Mouse (Mus musculus) small intestine, adult 2 months (tissue): ENCODE data around the gene Vti1a. TPM values are rescaled to one million over a fixed set of nuclear protein-coding genes. Genes with fewer than 3 reads are reported as not detected.

Experiments
- H3K27ac ChIP-seq: fragments of 200-500 bp; 2 replicates; pipeline ENCODE4 v1.5.1; 2012; ENCODE audit warnings: low read depth, low read length, control low read depth, inconsistent platforms; ENCODE audit not compliant: insufficient read depth
- H3K27me3 ChIP-seq: fragments of 200-500 bp; 2 replicates; pipeline ENCODE4 v1.6.1; 2012; ENCODE audit warnings: mild to moderate bottlenecking, moderate library complexity, low read length, inconsistent platforms; ENCODE audit not compliant: control insufficient read depth, insufficient read depth
- H3K36me3 ChIP-seq: fragments of 200-500 bp; 2 replicates; pipeline ENCODE4 v1.6.1; 2012; ENCODE audit warnings: mild to moderate bottlenecking, low read length, control low read depth, inconsistent platforms; ENCODE audit not compliant: control insufficient read depth, insufficient read depth
- H3K4me1 ChIP-seq: fragments of 200-500 bp; 2 replicates; pipeline ENCODE4 v1.6.1; 2012; ENCODE audit warnings: low read length, inconsistent platforms, mixed read lengths; ENCODE audit not compliant: control insufficient read depth, insufficient read depth, insufficient read length
- H3K4me3 ChIP-seq: fragments of 200-500 bp; 2 replicates; pipeline ENCODE4 v1.5.1; 2012; ENCODE audit warnings: low read depth, mild to moderate bottlenecking, control low read depth, inconsistent platforms, low read length, moderate library complexity
- CTCF ChIP-seq: fragments of 200-500 bp; IDR thresholded peaks from 2 replicates; pipeline ENCODE4 v1.5.1; 2012; ENCODE audit warnings: low read depth, mild to moderate bottlenecking, control low read depth, inconsistent platforms, low read length, moderate library complexity, mixed read lengths; ENCODE audit not compliant: insufficient replicate concordance, insufficient read length; ENCODE audit errors: extremely low read depth
- POLR2A ChIP-seq: fragments of 200-500 bp; IDR thresholded peaks from 2 replicates; pipeline ENCODE4 v1.6.1; 2012; ENCODE audit warnings: low read depth, mild to moderate bottlenecking, control low read depth, inconsistent platforms, low read length, moderate library complexity
- WGBS: fragments of 180-500 bp; shearing (Covaris S2); methylation state at CpG from one replicate; pipeline ENCODE4 v1.1.7; 2018; 5-methylcytosine and 5-hydroxymethylcytosine counted together
- polyA plus RNA-seq: library from polyadenylated mRNA; depleted of rRNA; stranded (reverse); fragments of >200 nt; gene quantifications from 2 replicates; pipeline ENCODE4 v1.2.3, GENCODE M21; 2012

Vti1a gene
- polyA plus RNA-seq, 1 experiment, result 8.1 TPM

- 92% methylated on average over 11 of the region's 11 CpGs for WGBS
- no peak for TF ChIP-seq POLR2A
- TF ChIP-seq CTCF, result no peak
- Histone ChIP-seq H3K36me3 (no peaks in the 10 kb centered on the region), H3K4me3 (no peak overlapping the region), H3K27me3 (no peaks in the 10 kb centered on the region), H3K27ac (no peak overlapping the region), H3K4me1 (no peaks in the 10 kb centered on the region)
These were observed 326.3 kb downstream of the Vti1a start for GRCm38 (mm10) chr19:55642361-55642760.

GRCm38 (mm10) chr19:55643288-55643901 is 327.3 kb downstream of the Vti1a start:
- TF ChIP-seq CTCF (no peak), POLR2A (no peak)
- H3K4me3 ChIP-seq, result peak overlapping the region; percentile 56
- WGBS, result 3% methylated on average over 14 of the region's 14 CpGs
- H3K27me3 ChIP-seq, result no peaks in the 10 kb centered on the region
- peak overlapping the region; percentile 4 for H3K27ac ChIP-seq
- H3K36me3 ChIP-seq, result no peaks in the 10 kb centered on the region
- no peaks in the 10 kb centered on the region for H3K4me1 ChIP-seq

GRCm38 (mm10) chr19:55643931-55644330 is 327.8 kb downstream of the Vti1a start:
- no peak for TF ChIP-seq POLR2A
- Histone ChIP-seq H3K4me1 (no peaks in the 10 kb centered on the region), H3K4me3 (peak overlapping the region; percentile 56), H3K36me3 (no peaks in the 10 kb centered on the region), H3K27ac (no peak overlapping the region), H3K27me3 (no peaks in the 10 kb centered on the region)
- WGBS, result 72% methylated on average over 13 of the region's 13 CpGs

GRCm38 (mm10) chr19:55649363-55649762 is 333.3 kb downstream of the Vti1a start:
- WGBS, result 84% methylated on average over 10 of the region's 10 CpGs
- TF ChIP-seq CTCF (no peak), POLR2A (no peak)
- Histone ChIP-seq H3K36me3 (no peaks in the 10 kb centered on the region), H3K4me1 (no peaks in the 10 kb centered on the region), H3K4me3 (no peak overlapping the region), H3K27me3 (no peaks in the 10 kb centered on the region), H3K27ac (no peak overlapping the region)

GRCm38 (mm10) chr19:55651017-55651416 is 334.9 kb downstream of the Vti1a start:
- no peaks in the 10 kb centered on the region for H3K27me3 ChIP-seq
- H3K4me1 ChIP-seq, result no peaks in the 10 kb centered on the region
- H3K4me3 ChIP-seq, result no peak overlapping the region
- no peaks in the 10 kb centered on the region for H3K36me3 ChIP-seq
- no peak overlapping the region for H3K27ac ChIP-seq
- WGBS, result 51% methylated on average over 9 of the region's 9 CpGs
- TF ChIP-seq CTCF, result no peak
- TF ChIP-seq POLR2A, result no peak

- TF ChIP-seq POLR2A (no peak), CTCF (no peak)
These were observed 336.7 kb downstream of the Vti1a start for GRCm38 (mm10) chr19:55652693-55653265.

GRCm38 (mm10) chr19:55660165-55660564 is 344.1 kb downstream of the Vti1a start:
- H3K4me3 ChIP-seq, result no peak overlapping the region
- WGBS, result 73% methylated on average over 11 of the region's 11 CpGs
- no peak for TF ChIP-seq POLR2A
- no peak for TF ChIP-seq CTCF
- H3K27me3 ChIP-seq, result no peaks in the 10 kb centered on the region
- no peaks in the 10 kb centered on the region for H3K36me3 ChIP-seq
- no peak overlapping the region for H3K27ac ChIP-seq
- no peaks in the 10 kb centered on the region for H3K4me1 ChIP-seq

More at GRCm38 (mm10) chr19:55652693-55653265, 336.7 kb downstream of the Vti1a start:
- no peaks in the 10 kb centered on the region for H3K4me1 ChIP-seq
- no peaks in the 10 kb centered on the region for H3K36me3 ChIP-seq
- no peak overlapping the region for H3K4me3 ChIP-seq
- no peaks in the 10 kb centered on the region for H3K27me3 ChIP-seq
- H3K27ac ChIP-seq, result no peak overlapping the region
- WGBS, result 85% methylated on average over 7 of the region's 7 CpGs
